ENCODE assay signal across 12 mouse cellular contexts in the genomic region with DNA sequence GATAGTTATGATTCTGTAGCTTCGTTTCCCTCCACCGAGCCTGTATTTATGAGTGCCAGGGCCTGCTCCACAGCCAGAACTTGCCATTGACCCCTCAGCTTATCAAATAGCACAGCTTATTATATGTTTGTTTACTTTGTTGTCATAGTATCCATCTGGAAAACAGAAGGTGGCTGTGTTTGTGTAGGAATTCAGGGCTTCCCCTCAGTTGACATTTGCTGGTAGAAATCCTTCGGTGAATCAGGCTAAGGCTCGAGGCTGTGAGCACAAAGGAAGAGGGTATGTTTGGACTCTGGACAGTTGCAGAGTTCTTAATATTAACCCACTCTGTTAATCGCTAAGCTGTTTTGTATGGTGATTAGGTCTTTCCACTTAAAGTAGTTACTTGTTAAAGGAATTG. TPM values are rescaled to one million over a fixed set of nuclear protein-coding genes. Genes with fewer than 3 reads are reported as not detected.
DNase-seq lines count a peak whose midpoint lies in the region; ATAC-seq and TF ChIP-seq lines count a peak whose summit lies in the region.
"Had no signal": no experiment of that assay in that cellular context is flagged by ENCODE, and none has a peak within 500 bp of the region (broad histone marks: within the 10 kb centered on the region; RNA-seq: fewer than 3 reads in every experiment).

No protein-coding gene starts in this region.

- no peaks in the 10 kb centered on the region for H3K9me3 ChIP-seq in intestine, embryonic 16.5 days (ENCODE audit: control insufficient read depth, low read length)
- H3K9me3 ChIP-seq: embryonic facial prominence, embryonic 15.5 days; hindbrain, embryonic 10.5 days; limb, embryonic 15.5 days; midbrain, embryonic 10.5 days had no signal

- DNase-seq in MN1 (ENCODE audit: low spot score), result peak; percentile 17
- peak; percentile 66 for DNase-seq in Patski (ENCODE audit: low read depth, low spot score)
- DNase-seq in kidney, postnatal 25 days, result peak; percentile 33 to 54
- no peak for DNase-seq in adrenal gland, postnatal 36 days
- DNase-seq in left cerebral cortex, postnatal 14 days (ENCODE audit: low spot score in 2 of 2), result no peak
- no peak for DNase-seq in left cerebral cortex, postnatal 36 days (ENCODE audit: low spot score in 2 of 2)
- DNase-seq: cerebellum, postnatal 10 days had no signal

- intact Hi-C loops in left cerebral cortex, postnatal 14 days (cut with DNase I), result no loop called here
- intact Hi-C loops in left cerebral cortex, postnatal 36 days (cut with DNase I), result no loop called here

- peak; percentile 92 for ATAC-seq in Patski
- ATAC-seq in intestine, embryonic 16.5 days, result peak; percentile 91

- no peaks in the 10 kb centered on the region for H3K27me3 ChIP-seq in Patski
- H3K27me3 ChIP-seq in intestine, embryonic 16.5 days (replicated peaks; ENCODE audit: control insufficient read depth, insufficient read depth, low read length), result no peaks in the 10 kb centered on the region
- H3K27me3 ChIP-seq: embryonic facial prominence, embryonic 15.5 days; limb, embryonic 15.5 days had no signal

- TF ChIP-seq CTCF in Patski (IDR thresholded peaks at IDR 0.05), result no peak

- no peak overlapping the region for H3K4me3 ChIP-seq in intestine, embryonic 16.5 days (ENCODE audit: low read length)
- H3K4me3 ChIP-seq: embryonic facial prominence, embryonic 15.5 days; hindbrain, embryonic 10.5 days; limb, embryonic 15.5 days; midbrain, embryonic 10.5 days had no signal

- POLR2A ChIA-PET in Patski (lab: Charles Lee), result interaction anchor here (0.5 to 0.9 kb wide), 2 partner anchors 43 to 128 kb away, joined by 3 read pairs; no protein-coding TSS in a partner anchor

- H3K27ac ChIP-seq in intestine, embryonic 16.5 days (ENCODE audit: low read length), result peak overlapping the region; percentile 79
- H3K27ac ChIP-seq: embryonic facial prominence, embryonic 15.5 days; hindbrain, embryonic 10.5 days; limb, embryonic 15.5 days; midbrain, embryonic 10.5 days had no signal

- peaks cover 20% of the 10 kb centered on the region for H3K4me1 ChIP-seq in intestine, embryonic 16.5 days (ENCODE audit: control insufficient read depth, insufficient read depth, low read length)
- H3K4me1 ChIP-seq: embryonic facial prominence, embryonic 15.5 days; hindbrain, embryonic 10.5 days had no signal

- no peak overlapping the region for H3K4me2 ChIP-seq in intestine, embryonic 16.5 days (ENCODE audit: low read depth, low read length)
- H3K4me2 ChIP-seq: embryonic facial prominence, embryonic 15.5 days; limb, embryonic 15.5 days had no signal

- in situ Hi-C loops in Patski (cut with MboI; ENCODE audit: low pct_unique_long_range_greater_than_20kb), result no loop called here

- H3K9ac ChIP-seq in intestine, embryonic 16.5 days (ENCODE audit: low read depth, low read length), result no peak overlapping the region
- H3K9ac ChIP-seq: embryonic facial prominence, embryonic 15.5 days; limb, embryonic 15.5 days had no signal

- CTCF ChIA-PET in Patski (lab: Charles Lee), result interaction anchor here (1.1 to 1.7 kb wide), 5 partner anchors 16 to 100 kb away, joined by 3 to 4 read pairs (median 3); no protein-coding TSS in a partner anchor

- 31% methylated on average over 5 of the region's 5 CpGs for WGBS in intestine, embryonic 16.5 days

- H3K36me3 ChIP-seq in intestine, embryonic 16.5 days (ENCODE audit: control insufficient read depth, insufficient read depth, low read length), result no peaks in the 10 kb centered on the region
- H3K36me3 ChIP-seq: embryonic facial prominence, embryonic 15.5 days; hindbrain, embryonic 10.5 days; limb, embryonic 15.5 days; midbrain, embryonic 10.5 days had no signal

RNA-seq across cellular contexts. Expression of a gene that starts 43.3 kb away (rescaled TPM):
- polyA plus RNA-seq in Patski (2021), result 17.3 TPM
- polyA plus RNA-seq in intestine, embryonic 16.5 days (2015; fragmentation: Nextera tagmentation; extraction: Ambion mirVana), result 22.1 and 24.9 TPM in 2 replicates
- 10 to 100 TPM; 56.6 to 73.3 TPM for total RNA-seq in adrenal gland, postnatal 36 days (2021)
- total RNA-seq in left cerebral cortex, postnatal 14 days (2021), result 10 to 100 TPM; 22.5 to 29.6 TPM
- total RNA-seq in left cerebral cortex, postnatal 36 days (2021), result 10 to 100 TPM; 17.4 to 26.4 TPM

Comparison
In these comparisons a context has a peak if more than half of its experiments do, and no peak if none do; other contexts are left out.
1. DNase-seq: peak in MN1 (single experiment), Patski (single experiment) and kidney, postnatal 25 days (2 of 2); none in adrenal gland, postnatal 36 days (0 of 2), left cerebral cortex, postnatal 14 days (0 of 2) and left cerebral cortex, postnatal 36 days (0 of 2).